Mouse (Mus musculus) forebrain, embryonic 10.5 days (tissue): ENCODE results near the gene Slc30a3. TPM values are rescaled to one million over a fixed set of nuclear protein-coding genes. Genes with fewer than 3 reads are reported as not detected.
A peak's percentile ranks its signal among the peaks of the same experiment; 100 is the strongest.

Experiments used
- DNase-seq: peaks from one replicate; pipeline ENCODE4 v3.0.0-alpha.2; 2017; ENCODE audit warnings: low spot score; ENCODE audit errors: extremely low spot score
- H3K27ac ChIP-seq: fragments of 300-500 bp; sonication (generic); 2 replicates; pipeline ENCODE4 v1.5.1; 2016; ENCODE audit warnings: mild to moderate bottlenecking
- H3K27me3 ChIP-seq: fragments of 300-500 bp; sonication (generic); 2 replicates; pipeline ENCODE4 v1.6.1; 2016; ENCODE audit warnings: mild to moderate bottlenecking; ENCODE audit not compliant: poor library complexity, severe bottlenecking
- H3K36me3 ChIP-seq: fragments of 300-500 bp; sonication (generic); replicated peaks from 2 replicates; pipeline ENCODE4 v1.6.1; 2016; ENCODE audit warnings: mild to moderate bottlenecking, moderate library complexity
- H3K4me1 ChIP-seq: fragments of 300-500 bp; sonication (generic); 2 replicates; pipeline ENCODE4 v1.6.1; 2016
- H3K4me3 ChIP-seq: fragments of 300-500 bp; sonication (generic); 2 replicates; pipeline ENCODE4 v1.5.1; 2016; ENCODE audit warnings: mild to moderate bottlenecking, moderate library complexity
- H3K9me3 ChIP-seq: fragments of 300-500 bp; sonication (generic); 2 replicates; pipeline ENCODE4 v1.6.1; 2016; ENCODE audit warnings: mild to moderate bottlenecking, moderate library complexity
- WGBS: fragments of 180-500 bp; shearing (Covaris S2); methylation state at CpG from one replicate; pipeline ENCODE4 v1.1.7; 2016; 5-methylcytosine and 5-hydroxymethylcytosine counted together
- polyA plus RNA-seq: library from polyadenylated mRNA; unstranded; fragments of >200 nt; fragmentation: Nextera tagmentation; extraction: Ambion mirVana; gene quantifications from 2 replicates; pipeline ENCODE4 v1.2.1, GENCODE M21; 2016

Gene Slc30a3
- polyA plus RNA-seq, 1 experiment from 2014 or later, result 0.32 TPM

- Histone ChIP-seq H3K4me1 (peaks cover 30% of the 10 kb centered on the region), H3K27me3 (peaks cover 45% of the 10 kb centered on the region), H3K27ac (no peak overlapping the region), H3K4me3 (no peak overlapping the region), H3K36me3 (peaks cover 6% of the 10 kb centered on the region), H3K9me3 (no peaks in the 10 kb centered on the region)
- WGBS, result 12% methylated on average over 8 of the region's 8 CpGs
- DNase-seq, result no peak
These were observed 24.1 kb downstream of the Slc30a3 start for GRCm38 (mm10) chr5:31083949-31084348.

- Histone ChIP-seq H3K36me3 (peaks cover 15% of the 10 kb centered on the region), H3K4me1 (peaks cover 30% of the 10 kb centered on the region), H3K4me3 (no peak overlapping the region), H3K9me3 (no peaks in the 10 kb centered on the region), H3K27me3 (peaks cover 36% of the 10 kb centered on the region), H3K27ac (0 out of 2 replicates have a peak overlapping the region, but pooled peaks have one; percentile 5)
- WGBS, result 46% methylated on average over 12 of the region's 12 CpGs
- DNase-seq, result no peak
These were observed 25.0 kb downstream of the Slc30a3 start for GRCm38 (mm10) chr5:31082935-31083625.

GRCm38 (mm10) chr5:31082355-31082754, 25.7 kb downstream of the Slc30a3 start:
- Histone ChIP-seq H3K27me3 (peaks cover 29% of the 10 kb centered on the region), H3K4me1 (peaks cover 30% of the 10 kb centered on the region), H3K9me3 (no peaks in the 10 kb centered on the region), H3K36me3 (peaks cover 22% of the 10 kb centered on the region), H3K27ac (no peak overlapping the region), H3K4me3 (no peak overlapping the region)
- DNase-seq, result peak; percentile 63
- 11% methylated on average over 5 of the region's 5 CpGs for whole genome bisulfite sequencing

- peaks cover 19% of the 10 kb centered on the region for H3K27me3 ChIP-seq
- 70% methylated on average over 3 of the region's 3 CpGs for WGBS
- DNase-seq, result peak; percentile 50
These were observed 26.7 kb downstream of the Slc30a3 start for GRCm38 (mm10) chr5:31081386-31081785.

GRCm38 (mm10) chr5:31080795-31081164, 27.3 kb downstream of the Slc30a3 start:
- Histone ChIP-seq H3K9me3 (no peaks in the 10 kb centered on the region), H3K27me3 (peaks cover 14% of the 10 kb centered on the region), H3K4me3 (no peak overlapping the region), H3K27ac (no peak overlapping the region), H3K4me1 (peaks cover 23% of the 10 kb centered on the region), H3K36me3 (peaks cover 38% of the 10 kb centered on the region)
- no peak for DNase-seq
- WGBS, result 80% methylated on average over 3 of the region's 3 CpGs

More at GRCm38 (mm10) chr5:31081386-31081785, 26.7 kb downstream of the Slc30a3 start:
- no peak overlapping the region for H3K27ac ChIP-seq
- H3K4me1 ChIP-seq, result peaks cover 26% of the 10 kb centered on the region
- H3K9me3 ChIP-seq, result no peaks in the 10 kb centered on the region
- no peak overlapping the region for H3K4me3 ChIP-seq
- peaks cover 32% of the 10 kb centered on the region for H3K36me3 ChIP-seq

- Histone ChIP-seq H3K4me3 (no peak overlapping the region), H3K4me1 (peaks cover 23% of the 10 kb centered on the region), H3K27me3 (peaks cover 14% of the 10 kb centered on the region), H3K9me3 (no peaks in the 10 kb centered on the region), H3K27ac (no peak overlapping the region), H3K36me3 (peaks cover 43% of the 10 kb centered on the region)
- WGBS, result 87% methylated on average over 13 of the region's 13 CpGs
- DNase-seq, result no peak
These were observed 27.8 kb downstream of the Slc30a3 start for GRCm38 (mm10) chr5:31080059-31080794.

- WGBS, result 94% methylated on average over 13 of the region's 13 CpGs
- Histone ChIP-seq H3K9me3 (no peaks in the 10 kb centered on the region), H3K36me3 (peaks cover 82% of the 10 kb centered on the region), H3K4me3 (no peak overlapping the region), H3K27me3 (no peaks in the 10 kb centered on the region), H3K27ac (no peak overlapping the region), H3K4me1 (no peaks in the 10 kb centered on the region)
- DNase-seq, result no peak
These were observed 31.7 kb downstream of the Slc30a3 start for GRCm38 (mm10) chr5:31076346-31076745.

- Histone ChIP-seq H3K36me3 (peaks cover 100% of the 10 kb centered on the region), H3K9me3 (no peaks in the 10 kb centered on the region), H3K27ac (no peak overlapping the region), H3K27me3 (no peaks in the 10 kb centered on the region), H3K4me3 (no peak overlapping the region), H3K4me1 (no peaks in the 10 kb centered on the region)
- DNase-seq, result no peak
- 92% methylated on average over 12 of the region's 12 CpGs for WGBS
These were observed 34.9 kb downstream of the Slc30a3 start for GRCm38 (mm10) chr5:31073176-31073575.

GRCm38 (mm10) chr5:31071821-31072220, 36.2 kb downstream of the Slc30a3 start:
- DNase-seq, result no peak
- WGBS, result 96% methylated on average over 11 of the region's 11 CpGs
- H3K36me3 ChIP-seq, result peaks cover 100% of the 10 kb centered on the region
- no peak overlapping the region for H3K4me3 ChIP-seq
- H3K9me3 ChIP-seq, result no peaks in the 10 kb centered on the region
- no peak overlapping the region for H3K27ac ChIP-seq
- H3K27me3 ChIP-seq, result no peaks in the 10 kb centered on the region
- H3K4me1 ChIP-seq, result no peaks in the 10 kb centered on the region

- no peak overlapping the region for H3K4me3 ChIP-seq
- no peaks in the 10 kb centered on the region for H3K9me3 ChIP-seq
- no peak for DNase-seq
- H3K36me3 ChIP-seq, result peaks cover 100% of the 10 kb centered on the region
- H3K27ac ChIP-seq, result no peak overlapping the region
- H3K27me3 ChIP-seq, result no peaks in the 10 kb centered on the region
- H3K4me1 ChIP-seq, result no peaks in the 10 kb centered on the region
- WGBS, result 95% methylated on average over 2 of the region's 2 CpGs
These were observed 37.0 kb downstream of the Slc30a3 start for GRCm38 (mm10) chr5:31071059-31071458.

- H3K9me3 ChIP-seq, result no peaks in the 10 kb centered on the region
- no peaks in the 10 kb centered on the region for H3K4me1 ChIP-seq
- peaks cover 100% of the 10 kb centered on the region for H3K36me3 ChIP-seq
- DNase-seq, result no peak
- WGBS, result 98% methylated on average over 3 of the region's 3 CpGs
- H3K27ac ChIP-seq, result no peak overlapping the region
- no peaks in the 10 kb centered on the region for H3K27me3 ChIP-seq
- H3K4me3 ChIP-seq, result no peak overlapping the region
These were observed 38.2 kb downstream of the Slc30a3 start for GRCm38 (mm10) chr5:31069810-31070209.

GRCm38 (mm10) chr5:31055216-31056140, 52.6 kb downstream of the Slc30a3 start:
- H3K9me3 ChIP-seq, result no peaks in the 10 kb centered on the region
- H3K4me1 ChIP-seq, result peaks cover 37% of the 10 kb centered on the region
- DNase-seq, result no peak
- peak overlapping the region; percentile 73 for H3K4me3 ChIP-seq
- H3K36me3 ChIP-seq, result peaks cover 51% of the 10 kb centered on the region
- peak overlapping the region; percentile 93 for H3K27ac ChIP-seq
- no peaks in the 10 kb centered on the region for H3K27me3 ChIP-seq
- WGBS, result 24% methylated on average over 19 of the region's 19 CpGs
